Mouse (Mus musculus) CH12.LX (cell line): ENCODE results near the gene Tmem106a. TPM values are rescaled to one million over a fixed set of nuclear protein-coding genes. Genes with fewer than 3 reads are reported as not detected.

Experiments
- DNase-seq: peaks from one replicate; pipeline ENCODE4 v3.0.0-alpha.2; 2013; ENCODE audit errors: extremely low read depth
- H3K27ac ChIP-seq: 2 replicates; pipeline ENCODE4 v1.5.1; 2012; ENCODE audit warnings: low read depth, mild to moderate bottlenecking, control low read depth, moderate library complexity; ENCODE audit not compliant: insufficient read depth
- H3K27me3 ChIP-seq: replicated peaks from 2 replicates; pipeline ENCODE3; 2012; ENCODE audit warnings: inconsistent platforms
- H3K36me3 ChIP-seq, 2 experiments: replicated peaks in 1 of 2; 2 replicates each; pipeline versions ENCODE3 to v1.6.1; 2012; ENCODE audit warnings: inconsistent platforms in 1 of 2, low read length in 1 of 2, mild to moderate bottlenecking in 1 of 2, mixed read lengths in 1 of 2, moderate library complexity in 1 of 2; ENCODE audit not compliant: control insufficient read depth in 1 of 2, insufficient read depth in 1 of 2
- H3K4me1 ChIP-seq, 2 experiments: 2 replicates each; pipeline ENCODE4 v1.6.1; 2012; ENCODE audit warnings: inconsistent platforms in 1 of 2, moderate library complexity in 1 of 2; ENCODE audit not compliant: insufficient read depth in 2 of 2, control insufficient read depth in 1 of 2
- H3K4me2 ChIP-seq: 2 replicates; pipeline ENCODE4 v1.6.1; 2012; ENCODE audit warnings: low read depth, mild to moderate bottlenecking, control low read depth; ENCODE audit not compliant: poor library complexity, insufficient read depth, severe bottlenecking
- H3K4me3 ChIP-seq, 3 experiments: fragments of 150-350 bp in 1 of 3; sonication (generic) in 1 of 3; replicated peaks in 1 of 3; 2 replicates each; pipeline versions ENCODE3 to v1.5.1; 2011 to 2012; ENCODE audit warnings: low read depth in 2 of 3, low read length in 2 of 3, mild to moderate bottlenecking in 2 of 3, moderate library complexity in 2 of 3, control low read depth in 1 of 3, improper control_type of control experiment in 1 of 3, inconsistent platforms in 1 of 3, mixed read lengths in 1 of 3; ENCODE audit not compliant: poor library complexity in 1 of 3
- H3K79me2 ChIP-seq: replicated peaks from 2 replicates; pipeline ENCODE4 v1.6.1; 2012; ENCODE audit warnings: mild to moderate bottlenecking, moderate library complexity; ENCODE audit not compliant: control insufficient read depth, poor library complexity, insufficient read depth, severe bottlenecking; ENCODE audit errors: extremely low read depth
- H3K9ac ChIP-seq: 2 replicates; pipeline ENCODE4 v1.6.1; 2012; ENCODE audit warnings: low read depth, mild to moderate bottlenecking, control low read depth, moderate library complexity; ENCODE audit not compliant: insufficient read depth
- H3K9me3 ChIP-seq: replicated peaks from 2 replicates; pipeline ENCODE3; 2012; ENCODE audit warnings: low read length, inconsistent platforms, mixed read lengths
- BHLHE40 ChIP-seq: IDR thresholded peaks from 2 replicates; pipeline ENCODE4 v1.6.1; 2011; ENCODE audit warnings: mild to moderate bottlenecking, low read depth, low read length, improper control_type of control experiment
- CHD2 ChIP-seq: IDR thresholded peaks from 2 replicates; pipeline ENCODE4 v1.6.1; 2011; ENCODE audit warnings: low read length, improper control_type of control experiment
- CTCF ChIP-seq, 2 experiments: IDR thresholded peaks in 1 of 2; conservative IDR thresholded peaks in 1 of 2; 2 replicates each; pipeline ENCODE4 v1.5.1; 2011 to 2012; ENCODE audit warnings: low read depth in 2 of 2, low read length in 2 of 2, improper control_type of control experiment in 1 of 2, inconsistent platforms in 1 of 2, mild to moderate bottlenecking in 1 of 2, moderate library complexity in 1 of 2
- ETS1 ChIP-seq: conservative IDR thresholded peaks from 2 replicates; pipeline ENCODE4 v1.6.1; 2012; ENCODE audit warnings: low read depth, mild to moderate bottlenecking, inconsistent platforms, low read length, improper control_type of control experiment, moderate library complexity
- HCFC1 ChIP-seq: IDR thresholded peaks from 2 replicates; pipeline ENCODE4 v1.6.1; 2012; ENCODE audit warnings: low read depth, mild to moderate bottlenecking, inconsistent platforms, low read length, improper control_type of control experiment
- MXI1 ChIP-seq: IDR thresholded peaks from 2 replicates; pipeline ENCODE4 v1.6.1; 2011; ENCODE audit warnings: mild to moderate bottlenecking, low read depth, low read length, improper control_type of control experiment
- MYC ChIP-seq: IDR thresholded peaks from 2 replicates; pipeline ENCODE4 v1.6.1; 2011; ENCODE audit warnings: low read depth, mild to moderate bottlenecking, improper control_type of control experiment, low read length
- NELFE ChIP-seq: IDR thresholded peaks from 2 replicates; pipeline ENCODE4 v1.6.1; 2011; ENCODE audit warnings: low read depth, low read length, improper control_type of control experiment
- POLR2A ChIP-seq: IDR thresholded peaks from 2 replicates; pipeline ENCODE4 v1.6.1; 2011; ENCODE audit warnings: low read depth, mild to moderate bottlenecking, improper control_type of control experiment, low read length
- POLR2AphosphoS2 ChIP-seq: IDR thresholded peaks from 2 replicates; pipeline ENCODE4 v1.6.1; 2011; ENCODE audit warnings: low read depth, low read length, improper control_type of control experiment
- RCOR1 ChIP-seq: conservative IDR thresholded peaks from 2 replicates; pipeline ENCODE4 v1.6.1; 2012; ENCODE audit warnings: low read depth, mild to moderate bottlenecking, inconsistent platforms, low read length, improper control_type of control experiment
- SMC3 ChIP-seq: IDR thresholded peaks from 2 replicates; pipeline ENCODE4 v1.6.1; 2011; ENCODE audit warnings: low read depth, low read length, improper control_type of control experiment
- UBTF ChIP-seq: IDR thresholded peaks from 2 replicates; pipeline ENCODE4 v1.6.1; 2012; ENCODE audit warnings: low read depth, mild to moderate bottlenecking, inconsistent platforms, low read length, improper control_type of control experiment, moderate library complexity
- USF2 ChIP-seq: conservative IDR thresholded peaks from 2 replicates; pipeline ENCODE4 v1.6.1; 2011; ENCODE audit warnings: low read depth, low read length, improper control_type of control experiment
- ZC3H11A ChIP-seq: IDR thresholded peaks from 2 replicates; pipeline ENCODE4 v1.6.1; 2012; ENCODE audit warnings: low read depth, mild to moderate bottlenecking, inconsistent platforms, low read length, improper control_type of control experiment
- ZMIZ1 ChIP-seq: IDR thresholded peaks from 2 replicates; pipeline ENCODE4 v1.6.1; 2012; ENCODE audit warnings: low read depth, mild to moderate bottlenecking, inconsistent platforms, low read length, improper control_type of control experiment
- dilution Hi-C: fragments of 300-500 bp; cut with MboI; formaldehyde crosslinking; loops from 2 replicates; pipeline ENCODE4 v1.14.3; 2020; ENCODE audit warnings: low sequenced_read_pairs; ENCODE audit not compliant: extremely low pct_unique_long_range_greater_than_20kb, extremely low pct_ligation_motif_present
- in situ Hi-C: fragments of 300-500 bp; cut with MboI; formaldehyde crosslinking; loops from 3 replicates; pipeline ENCODE4 v1.14.3; 2019; ENCODE audit warnings: low sequenced_read_pairs, low pct_ligation_motif_present, low pct_unique_long_range_greater_than_20kb, mixed read lengths
- polyA plus RNA-seq: library from polyadenylated mRNA; unstranded; fragments of >175 nt; gene quantifications from 2 replicates; pipeline ENCODE4 v1.2.1, GENCODE M21; 2012; ENCODE audit warnings: low read depth; ENCODE audit not compliant: insufficient read length
- total RNA-seq, 2 experiments: library from RNA; depleted of rRNA; stranded (reverse); fragments of 300-350 nt in 1 of 2; fragments of >200 nt in 1 of 2; gene quantifications; 2 replicates each; pipeline ENCODE4 v1.2.3; 2012 to 2014

Gene Tmem106a
- total and polyA plus RNA-seq, 3 experiments = 2.2 to 9.1 (median 2.8) TPM

GRCm38 (mm10) chr11:101613596-101613995 lies 31.6 kb downstream of the Tmem106a start:
- H3K4me3 ChIP-seq = no peak overlapping the region
- DNase-seq = no peak
- no peak overlapping the region for H3K9ac ChIP-seq
- no peaks in the 10 kb centered on the region for H3K9me3 ChIP-seq
- no peak for TF ChIP-seq RCOR1
- no peak for TF ChIP-seq MYC
- no peak for TF ChIP-seq CHD2
- TF ChIP-seq HCFC1 = no peak
- TF ChIP-seq ZMIZ1 = no peak
- TF ChIP-seq POLR2A = no peak
- peaks cover 4 to 26% of the 10 kb centered on the region in 2 experiments for H3K4me1 ChIP-seq
- H3K4me2 ChIP-seq = no peak overlapping the region
- H3K36me3 ChIP-seq = no peaks in the 10 kb centered on the region
- in situ Hi-C loops = no loop called here
- dilution Hi-C loops = no loop called here
- no peaks in the 10 kb centered on the region for H3K79me2 ChIP-seq
- H3K27ac ChIP-seq = no peak overlapping the region
- H3K27me3 ChIP-seq = peaks cover 37% of the 10 kb centered on the region

GRCm38 (mm10) chr11:101614116-101614515 lies 32.1 kb downstream of the Tmem106a start:
- Histone ChIP-seq H3K27ac (no peak overlapping the region), H3K36me3 (no peaks in the 10 kb centered on the region), H3K9me3 (no peaks in the 10 kb centered on the region), H3K4me1 (peaks cover 4 to 24% of the 10 kb centered on the region in 2 experiments), H3K4me3 (no peak overlapping the region), H3K4me2 (no peak overlapping the region), H3K9ac (no peak overlapping the region), H3K79me2 (no peaks in the 10 kb centered on the region), H3K27me3 (peaks cover 32% of the 10 kb centered on the region)
- in situ Hi-C loops = no loop called here
- TF ChIP-seq MXI1 = no peak
- dilution Hi-C loops = no loop called here
- DNase-seq = no peak

GRCm38 (mm10) chr11:101615380-101615779 lies 33.3 kb downstream of the Tmem106a start:
- in situ Hi-C loops = no loop called here
- no peak for TF ChIP-seq RCOR1
- TF ChIP-seq USF2 = no peak
- TF ChIP-seq ZC3H11A = no peak
- no peak for TF ChIP-seq CTCF (conservative IDR thresholded peaks at IDR 0.05 in 1 of 2, IDR thresholded peaks at IDR 0.05 in 1 of 2; ENCODE audit: low read depth in 2 of 2, low read length in 2 of 2)
- no peak for TF ChIP-seq MYC
- TF ChIP-seq POLR2AphosphoS2 = no peak
- no peak for TF ChIP-seq BHLHE40
- no peak for TF ChIP-seq SMC3
- no peak for TF ChIP-seq NELFE
- TF ChIP-seq ETS1 = no peak
- TF ChIP-seq UBTF = no peak
- Histone ChIP-seq H3K4me3 (no peak overlapping the region), H3K9me3 (no peaks in the 10 kb centered on the region), H3K27ac (no peak overlapping the region), H3K27me3 (peaks cover 29% of the 10 kb centered on the region), H3K9ac (no peak overlapping the region), H3K36me3 (no peaks in the 10 kb centered on the region), H3K79me2 (no peaks in the 10 kb centered on the region), H3K4me1 (peaks cover 4 to 22% of the 10 kb centered on the region in 2 experiments), H3K4me2 (no peak overlapping the region)
- dilution Hi-C loops = no loop called here
- no peak for DNase-seq
